Mouse (Mus musculus): ENCODE results near the gene Pidd1.

The Pidd1 gene

GRCm38 (mm10) chr7:141474160-141474559, 30.3 kb upstream of the Pidd1 start:
- in situ Hi-C loops (cut with MboI; ENCODE audit: low sequenced_read_pairs): no loop called here

GRCm38 (mm10) chr7:141472763-141473162, 28.9 kb upstream of the Pidd1 start:
- in situ Hi-C loops (cut with MboI; ENCODE audit: low sequenced_read_pairs): no loop called here

- in situ Hi-C loops (cut with MboI; ENCODE audit: low sequenced_read_pairs): no loop called here
Measured at GRCm38 (mm10) chr7:141472226-141472625, 28.4 kb upstream of the Pidd1 start.

- in situ Hi-C loops (cut with MboI; ENCODE audit: low sequenced_read_pairs): no loop called here
Measured at GRCm38 (mm10) chr7:141471236-141471635, 27.4 kb upstream of the Pidd1 start.

DNA sequence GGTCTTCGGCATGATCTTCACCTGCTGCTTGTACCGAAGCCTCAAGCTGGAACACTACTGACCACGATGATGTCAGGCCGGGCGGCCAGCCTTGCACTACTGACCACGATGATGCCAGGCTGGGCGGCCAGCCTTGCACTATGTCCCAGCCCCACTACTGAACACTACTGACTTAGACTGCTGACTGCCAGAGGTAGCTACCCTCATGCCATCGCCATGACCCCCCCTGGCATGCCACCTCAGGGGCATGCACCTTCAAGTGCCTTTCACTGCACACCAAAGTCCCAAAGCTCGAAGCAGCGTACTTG, 26.8 kb upstream of the Pidd1 start:
- in situ Hi-C loops (cut with MboI; ENCODE audit: low sequenced_read_pairs): no loop called here

- in situ Hi-C loops (cut with MboI; ENCODE audit: low sequenced_read_pairs): no loop called here
Measured at GRCm38 (mm10) chr7:141469901-141470636, 26.2 kb upstream of the Pidd1 start.

DNA sequence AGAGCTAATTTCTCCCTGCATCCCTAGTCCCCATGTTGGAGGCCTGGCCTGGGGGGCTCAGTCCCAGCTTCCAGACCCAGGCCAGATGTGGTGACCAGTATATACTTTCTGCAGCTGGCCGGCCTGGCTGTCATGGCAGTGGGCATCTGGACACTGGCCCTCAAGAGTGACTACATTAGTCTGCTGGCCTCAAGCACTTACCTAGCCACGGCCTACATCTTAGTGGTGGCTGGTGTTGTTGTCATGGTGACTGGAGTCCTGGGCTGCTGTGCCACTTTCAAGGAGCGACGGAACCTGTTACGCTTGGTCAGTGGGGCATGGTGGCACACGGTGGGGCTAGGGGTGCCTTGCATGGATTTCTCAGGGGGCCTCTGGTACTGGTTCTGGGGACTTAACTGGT, 25.5 kb upstream of the Pidd1 start:
- in situ Hi-C loops (cut with MboI; ENCODE audit: low sequenced_read_pairs): no loop called here

DNA sequence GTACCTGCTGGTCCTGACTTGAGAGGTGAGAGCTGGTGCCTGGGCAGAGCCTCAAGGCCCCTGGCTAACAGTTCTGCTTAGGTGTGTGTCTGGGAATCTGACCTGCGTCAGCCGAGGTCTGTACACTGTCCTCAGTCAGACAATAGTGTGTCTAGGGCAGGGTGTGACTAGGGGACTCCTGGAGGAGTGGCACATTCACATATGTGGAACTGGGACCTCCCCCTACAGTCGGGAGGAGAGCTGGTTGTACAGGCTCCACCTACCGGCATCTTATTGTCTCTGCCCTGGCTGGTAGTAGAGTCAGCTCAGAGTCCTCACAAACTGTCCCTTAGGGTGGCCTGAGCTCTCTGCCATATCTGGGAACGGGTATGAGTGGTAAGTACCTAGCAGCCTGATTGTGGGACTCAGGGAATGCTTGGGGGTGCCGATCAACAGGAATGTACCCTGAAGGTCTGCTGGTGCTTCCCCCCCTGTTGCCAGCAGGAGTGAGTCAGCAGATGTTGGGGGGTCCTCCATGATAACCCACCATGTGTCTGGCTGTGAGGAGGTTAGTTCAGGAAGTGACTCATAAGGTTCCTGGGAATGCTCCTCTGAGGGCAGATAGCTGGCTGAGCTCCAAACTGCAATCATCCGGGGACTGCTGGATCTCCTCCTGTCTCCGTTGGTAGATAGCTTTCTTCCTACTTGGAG, 24.8 kb upstream of the Pidd1 start:
- in situ Hi-C loops (cut with MboI; ENCODE audit: low sequenced_read_pairs): no loop called here

DNA sequence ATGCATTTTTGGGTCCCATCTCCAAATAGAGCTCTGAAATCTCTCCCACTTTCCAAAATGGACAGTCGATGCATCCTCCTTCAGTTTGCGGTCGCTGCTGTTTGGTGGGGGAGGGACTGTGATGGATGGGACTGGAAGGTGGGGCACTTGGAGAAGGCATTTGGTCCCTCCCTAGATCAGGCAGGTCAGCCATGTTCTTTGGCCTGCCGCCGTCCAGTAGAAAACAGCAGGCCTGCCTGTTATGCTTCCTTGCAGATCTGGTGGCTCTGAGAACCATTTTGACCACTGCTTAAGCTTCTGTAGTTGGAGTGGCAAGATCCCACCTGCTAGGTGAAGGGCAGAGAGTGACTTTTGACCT, 24.3 kb upstream of the Pidd1 start:
- in situ Hi-C loops (cut with MboI; ENCODE audit: low sequenced_read_pairs): no loop called here

- in situ Hi-C loops (cut with MboI; ENCODE audit: low sequenced_read_pairs): no loop called here
Measured at GRCm38 (mm10) chr7:141467230-141468030, 23.6 kb upstream of the Pidd1 start, which contains the start of gene Cd151. Cd151 (plus strand) TSS chr7:141467392.

GRCm38 (mm10) chr7:141466607-141467148, 22.9 kb upstream of the Pidd1 start:
- in situ Hi-C loops (cut with MboI; ENCODE audit: low sequenced_read_pairs): no loop called here

- in situ Hi-C loops (cut with MboI; ENCODE audit: low sequenced_read_pairs): no loop called here
Measured at GRCm38 (mm10) chr7:141466045-141466394, 22.2 kb upstream of the Pidd1 start.

DNA sequence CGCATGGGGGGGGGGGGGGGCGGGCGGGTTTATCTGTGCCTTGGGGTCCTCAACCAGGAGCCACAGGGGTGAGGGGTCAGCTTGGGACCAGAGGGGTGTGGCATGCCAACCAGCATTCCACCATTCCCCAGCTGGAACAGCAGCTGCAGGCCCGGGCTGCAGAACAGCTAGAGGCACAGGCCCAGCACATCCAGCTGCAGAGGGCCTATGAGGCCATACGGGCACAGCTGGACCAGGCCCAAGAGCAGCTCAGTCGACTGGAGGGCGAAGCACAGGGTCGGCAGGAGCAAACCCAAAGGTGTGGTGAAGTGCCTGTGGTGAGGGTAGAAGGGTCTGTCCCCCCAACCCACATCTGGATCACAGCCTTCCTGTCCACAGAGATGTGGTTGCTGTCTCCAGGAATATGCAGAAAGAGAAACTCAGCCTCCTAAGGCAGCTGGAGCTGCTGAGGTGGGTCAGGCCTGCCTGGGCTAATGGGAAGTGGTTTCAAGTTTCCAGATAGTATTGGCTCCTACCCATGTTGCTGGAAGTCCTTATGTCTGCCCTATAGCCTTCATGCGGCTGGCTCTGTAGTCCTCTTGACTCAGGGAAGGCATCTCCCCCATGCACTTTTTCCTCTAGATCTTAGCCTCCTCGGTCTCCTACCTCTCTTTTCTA, 21.7 kb upstream of the Pidd1 start:
- in situ Hi-C loops (cut with MboI; ENCODE audit: low sequenced_read_pairs): no loop called here

- in situ Hi-C loops (cut with MboI; ENCODE audit: low sequenced_read_pairs): no loop called here
Measured at GRCm38 (mm10) chr7:141464603-141465201, 20.9 kb upstream of the Pidd1 start.

DNA sequence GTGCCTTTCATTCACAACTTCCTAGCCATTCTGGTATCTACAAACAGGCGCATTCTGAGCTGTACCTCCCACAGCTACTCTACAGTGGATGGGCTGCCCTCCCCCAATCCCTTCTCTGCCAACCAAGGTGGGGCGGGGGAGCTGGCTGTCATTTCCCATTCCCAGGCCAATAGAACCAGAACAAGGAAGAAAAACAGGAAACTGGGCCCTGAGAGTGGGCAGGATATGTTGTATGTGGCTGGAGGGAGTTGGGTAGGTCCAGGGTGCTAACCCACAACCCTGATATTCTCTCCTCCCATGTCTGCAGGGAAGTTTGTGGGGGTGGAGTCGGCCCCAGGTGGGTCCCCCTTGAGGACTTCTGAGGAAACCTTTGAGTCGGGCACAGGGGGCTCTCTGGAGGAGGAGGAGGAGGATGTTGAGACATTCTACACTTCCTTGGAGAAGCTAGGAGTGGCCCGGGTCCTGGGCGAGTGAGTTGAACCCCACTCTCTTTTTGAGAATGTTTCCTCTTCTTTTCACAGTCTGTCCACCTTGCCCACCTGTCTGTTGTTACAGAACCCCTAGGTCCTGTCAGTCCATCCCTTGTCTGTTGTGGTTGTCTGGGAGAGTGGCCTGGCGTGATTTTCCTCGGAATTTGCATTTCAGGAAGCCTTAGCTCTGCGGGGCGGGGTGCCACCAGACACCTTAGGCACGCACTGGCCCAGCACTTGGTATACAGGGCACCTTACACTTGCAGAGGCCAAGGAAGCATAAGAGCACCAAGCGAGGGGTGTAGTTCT, 20.2 kb upstream of the Pidd1 start:
- in situ Hi-C loops (cut with MboI; ENCODE audit: low sequenced_read_pairs): no loop called here

DNA sequence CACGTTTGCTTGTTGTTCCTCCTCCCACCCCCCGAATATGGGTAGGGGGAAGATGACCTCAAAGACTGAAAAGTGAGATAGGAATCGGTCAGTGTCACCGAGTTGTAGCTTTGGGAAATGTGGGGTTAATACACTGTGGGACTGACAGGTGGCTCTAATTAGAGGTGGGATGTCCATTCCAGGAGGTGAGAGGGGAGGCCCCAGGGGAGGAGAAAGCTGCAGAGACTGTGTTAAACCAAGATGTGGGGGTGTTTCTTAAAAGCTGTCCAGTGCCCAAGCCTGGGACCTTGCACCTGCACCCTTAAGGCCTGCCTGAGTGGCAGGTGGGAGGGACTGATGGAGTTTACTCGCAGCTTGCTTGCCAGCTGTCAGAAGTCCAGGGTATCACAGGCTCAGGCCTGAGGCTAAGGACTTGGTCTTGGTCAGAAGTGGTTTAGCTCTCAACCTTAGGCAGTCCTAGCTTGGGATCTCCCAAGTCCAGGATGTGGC, 18.6 kb upstream of the Pidd1 start:
- in situ Hi-C loops (cut with MboI; ENCODE audit: low sequenced_read_pairs): no loop called here

GRCm38 (mm10) chr7:141461521-141462332, 17.9 kb upstream of the Pidd1 start:
- in situ Hi-C loops (cut with MboI; ENCODE audit: low sequenced_read_pairs): no loop called here

- in situ Hi-C loops (cut with MboI; ENCODE audit: low sequenced_read_pairs): no loop called here
Measured at GRCm38 (mm10) chr7:141460391-141461113, 16.7 kb upstream of the Pidd1 start, which contains the start of gene Cracr2b. Cracr2b (plus strand) TSS chr7:141461094.
